Mouse (Mus musculus) spleen, embryonic (tissue): ENCODE data around the gene Rap2a.

Source experiments
- CTCF ChIA-PET: fragments of 350-600 bp; sonication (Branson Sonifier 250); formaldehyde crosslinking; loops from one replicate; lab custom pipeline; 2022; lab: Charles Lee

Gene Rap2a

DNA sequence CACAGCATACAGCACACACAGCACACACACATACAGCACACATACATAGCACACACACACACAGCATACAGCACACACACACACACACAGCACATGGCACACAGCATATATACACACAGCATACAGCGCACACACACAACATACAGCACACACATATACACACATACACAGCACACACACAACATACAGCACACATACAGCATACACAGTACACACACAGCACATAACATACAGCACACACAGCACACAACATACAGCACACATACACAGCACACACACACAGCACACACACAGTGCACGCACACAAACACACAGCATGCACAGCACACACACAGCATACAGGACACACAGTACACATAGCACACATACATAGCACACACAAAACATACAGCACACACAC lies 60.9 kb downstream of the Rap2a start:
- CTCF ChIA-PET, result no interaction called here

DNA sequence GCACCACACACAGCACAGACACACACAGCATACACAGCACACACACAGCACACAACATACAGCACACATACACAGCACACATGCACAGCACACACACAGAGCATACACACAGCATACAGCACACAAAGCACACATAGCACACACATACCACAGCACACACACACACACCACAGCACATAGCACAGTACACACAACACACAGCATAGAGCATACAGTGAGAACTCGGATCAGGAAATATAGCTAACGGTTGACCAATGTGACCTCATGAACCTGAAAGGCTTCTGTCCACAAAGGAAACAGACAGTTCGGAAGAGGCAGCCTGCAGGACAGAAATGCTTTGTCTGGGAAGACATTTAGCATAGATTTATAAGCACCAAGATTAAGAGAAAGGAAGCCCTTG lies 61.4 kb downstream of the Rap2a start:
- CTCF ChIA-PET, result no interaction called here

DNA sequence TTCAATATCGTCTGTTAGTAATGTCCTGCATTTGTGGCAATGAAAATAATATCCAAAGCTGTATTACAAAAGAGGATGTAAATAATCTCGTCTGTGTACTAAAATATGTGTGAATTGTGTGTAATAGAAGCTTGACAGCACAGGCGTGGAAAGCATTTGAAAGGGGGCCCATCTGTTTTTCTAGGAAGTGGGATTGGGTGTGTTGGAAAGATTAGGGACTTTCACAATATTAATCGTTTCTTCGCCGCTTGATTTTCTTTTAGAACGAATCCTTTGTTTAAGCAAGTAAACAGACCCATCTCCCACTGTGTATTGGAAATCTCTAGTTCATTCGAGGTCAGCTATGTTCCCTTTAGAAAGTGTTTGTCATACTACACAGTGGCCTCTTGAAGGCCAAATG lies 64.2 kb downstream of the Rap2a start:
- CTCF ChIA-PET, result no interaction called here

DNA sequence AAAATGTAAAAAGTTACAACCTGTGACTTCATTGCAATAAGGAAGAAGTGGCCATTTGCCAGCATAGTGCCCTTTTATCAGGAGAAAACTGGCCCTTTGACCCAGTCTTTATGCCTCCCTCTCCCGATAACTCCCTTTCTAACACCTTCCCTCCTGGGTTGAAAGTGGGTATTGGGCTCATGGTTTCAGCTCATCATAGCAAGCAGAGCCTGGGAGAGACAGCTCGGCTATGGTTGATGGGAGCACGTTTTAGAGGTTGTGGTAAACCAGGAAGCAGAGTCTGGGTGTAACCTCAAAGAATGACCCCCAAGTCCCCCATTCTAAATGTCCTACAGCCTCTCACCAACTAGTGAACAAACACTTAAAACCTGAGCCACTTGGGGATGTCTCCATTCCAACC lies 64.7 kb downstream of the Rap2a start:
- CTCF ChIA-PET, result no interaction called here

DNA sequence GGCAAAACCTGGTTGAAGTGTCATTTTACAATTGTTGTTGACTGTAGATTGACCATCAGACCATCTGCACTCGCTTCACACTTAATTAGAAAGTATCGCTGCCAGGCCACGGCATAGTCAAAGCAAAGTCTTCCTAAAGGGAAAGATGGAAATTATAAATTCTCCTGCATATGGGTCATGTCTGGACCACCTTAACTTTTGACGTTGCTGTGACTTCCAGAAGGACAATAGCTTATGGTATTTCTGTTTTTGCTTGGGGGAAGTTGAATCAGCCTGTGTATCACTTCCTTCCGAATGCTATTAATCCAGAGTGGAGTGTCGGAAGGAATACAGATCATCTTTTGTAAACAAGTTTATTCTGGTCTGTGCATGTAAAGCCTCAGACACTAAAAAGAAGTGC lies 65.6 kb downstream of the Rap2a start:
- CTCF ChIA-PET, result no interaction called here

DNA sequence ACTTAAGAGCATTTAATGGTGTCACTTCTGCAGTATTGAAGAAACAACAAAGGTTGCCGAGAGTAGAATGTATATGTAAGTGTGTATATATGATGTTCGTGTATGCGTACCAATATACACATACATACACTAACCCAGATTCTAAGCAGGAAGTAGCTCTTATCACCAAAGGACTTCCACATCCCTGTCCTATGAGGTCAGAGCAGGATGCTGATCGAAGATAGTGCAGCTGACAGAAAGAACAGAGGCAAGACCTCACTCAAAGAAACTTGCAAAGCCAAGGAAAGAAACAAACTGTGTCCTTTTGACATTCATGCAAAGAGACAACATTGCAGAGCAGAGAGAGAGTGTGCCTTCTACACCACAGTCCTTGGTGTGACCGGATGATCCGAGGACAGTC lies 66.3 kb downstream of the Rap2a start:
- CTCF ChIA-PET, result no interaction called here

DNA sequence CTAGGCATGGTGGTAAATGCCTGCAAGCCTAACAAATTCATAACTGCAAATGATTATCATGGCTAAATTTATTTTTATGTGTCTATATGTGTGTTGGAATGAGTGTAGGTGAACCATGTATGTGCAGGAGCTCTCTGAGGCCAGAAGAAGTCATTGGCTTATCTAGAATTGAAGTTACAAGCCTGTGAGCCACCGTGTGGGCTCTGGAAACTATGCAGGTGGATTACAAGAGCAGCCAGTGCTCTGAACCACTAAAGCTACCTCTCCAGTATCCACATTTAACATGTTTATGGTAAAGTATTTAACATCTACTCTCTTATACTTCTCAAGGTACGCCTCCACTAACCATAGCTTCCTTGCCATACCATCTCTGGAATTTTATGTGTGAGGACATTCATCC lies 66.7 kb downstream of the Rap2a start:
- CTCF ChIA-PET, result no interaction called here
